Mouse (Mus musculus) E14TG2a.4 (cell line): ENCODE data around the gene Tcam1.

Experiments used
- CTCF ChIP-seq: conservative IDR thresholded peaks from 2 replicates; pipeline ENCODE4 v1.5.1; 2014; ENCODE audit warnings: low read length
- NANOG ChIP-seq: IDR thresholded peaks from 2 replicates; pipeline ENCODE4 v1.6.1; 2014; ENCODE audit warnings: borderline replicate concordance, low read length, mixed read lengths
- POU5F1 ChIP-seq: IDR thresholded peaks from 2 replicates; pipeline ENCODE4 v1.6.1; 2014; ENCODE audit warnings: low read length, borderline replicate concordance

DNA sequence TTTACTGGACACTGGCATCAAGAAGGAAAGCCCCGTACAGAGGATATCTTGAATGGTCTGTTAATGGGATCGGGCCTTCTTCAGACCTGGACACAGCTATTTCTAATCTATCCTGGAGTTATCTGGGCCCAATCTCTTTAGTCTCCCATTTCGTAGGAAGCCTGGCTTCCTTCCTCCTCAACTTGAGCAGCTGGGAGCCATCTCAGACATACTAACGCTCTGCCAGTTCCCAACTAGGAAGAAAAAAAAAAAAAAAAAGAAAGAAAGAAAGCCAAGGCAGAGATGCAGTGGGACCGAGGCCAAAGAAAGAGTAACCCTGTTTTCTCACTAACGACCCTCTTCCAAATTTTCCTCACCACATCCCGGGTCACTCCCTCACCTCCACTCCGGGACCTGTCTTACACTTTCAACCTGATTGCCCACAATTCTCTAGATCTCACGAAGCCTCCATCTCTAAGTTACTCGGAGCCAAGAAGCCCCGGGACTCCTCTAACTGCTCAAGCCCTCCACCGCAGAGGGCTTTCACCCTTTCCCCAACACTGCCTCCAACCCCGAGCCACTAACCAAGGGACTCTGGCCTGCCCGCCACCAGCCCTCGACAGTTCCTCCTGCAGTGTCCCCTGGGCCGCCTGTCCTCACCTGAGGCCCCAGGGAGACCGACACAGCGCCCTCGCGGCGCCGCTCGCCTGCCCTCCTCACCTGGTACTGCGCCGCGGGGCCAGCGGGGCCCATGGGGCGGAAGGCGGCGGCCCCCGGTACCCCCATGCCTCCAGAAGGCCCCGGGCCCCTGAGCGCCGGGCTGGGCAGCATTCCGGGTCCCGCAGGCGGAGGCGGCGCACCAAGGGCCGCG lies 4.5 kb upstream of the Tcam1 start:
- TF ChIP-seq CTCF = no peak
- TF ChIP-seq POU5F1 = no peak
- TF ChIP-seq NANOG = no peak
